Mouse (Mus musculus): Measurements from ENCODE around the gene Bbs7. TPM values are rescaled to one million over a fixed set of nuclear protein-coding genes. Genes with fewer than 3 reads are reported as not detected.
"Not testable (repeated sequence)": the region's sequence is repeated elsewhere in the genome, so short reads cannot be mapped to it uniquely, and the experiment has no call there.

Gene Bbs7
- 15.2 and 16.6 TPM in 2 replicates for polyA plus RNA-seq (2015; fragmentation: Nextera tagmentation; extraction: Ambion mirVana)

DNA sequence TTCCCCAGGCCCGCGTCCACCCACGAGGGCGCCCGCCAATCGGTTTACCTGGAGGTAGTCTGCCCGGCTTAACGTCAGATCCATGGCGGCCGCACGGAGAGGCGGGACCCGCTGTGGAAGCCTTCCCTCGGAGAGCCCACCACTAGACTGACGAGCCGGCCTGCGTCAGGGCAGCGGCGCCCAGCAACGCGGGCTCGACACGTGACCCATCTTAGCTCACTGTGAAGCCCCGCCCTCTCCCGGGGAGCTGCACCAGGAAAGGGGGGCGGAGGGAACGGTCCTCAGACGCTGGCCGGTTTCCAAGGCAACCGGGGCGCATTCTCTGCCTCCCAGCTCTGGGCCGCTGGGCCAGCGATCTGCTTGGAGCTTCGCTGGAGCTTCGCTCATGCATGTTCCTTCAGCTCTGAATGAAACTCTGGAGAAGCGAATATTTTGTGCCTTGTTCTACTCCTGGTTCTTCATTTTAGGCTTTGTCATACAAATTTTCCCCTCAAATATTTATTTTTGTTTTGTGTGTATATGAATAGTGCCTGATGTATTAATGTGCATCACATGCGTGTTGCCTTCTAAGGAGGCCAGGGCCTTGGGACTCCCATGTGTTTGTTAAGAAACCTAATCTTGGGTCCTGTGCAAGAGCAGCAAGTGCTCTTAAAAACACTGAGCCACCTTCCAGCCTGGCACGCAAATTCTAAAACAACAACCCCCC, at the start of gene Bbs7:
Gene Bbs7, minus strand, starts transcription at position 276 of the 706 bp plus-strand sequence.
- 4% methylated on average over 38 of the region's 38 CpGs for WGBS
- no peaks in the 10 kb centered on the region for H3K9me3 ChIP-seq (ENCODE audit: control insufficient read depth, low read length)
- H3K27ac ChIP-seq (ENCODE audit: low read length) = peak within 1 kb of the TSS; percentile 43; the same call in 1 of the 2 replicates
- H3K4me3 ChIP-seq (ENCODE audit: low read length) = peak within 1 kb of the TSS; percentile 81
- peak; percentile 100 for ATAC-seq (ENCODE audit: low read depth)
- no peaks in the 10 kb centered on the region for H3K36me3 ChIP-seq (ENCODE audit: control insufficient read depth, insufficient read depth, low read length)
- peaks cover 6% of the 10 kb centered on the region; the same call in 1 of the 2 replicates for H3K4me1 ChIP-seq (replicated peaks; ENCODE audit: control insufficient read depth, insufficient read depth, low read length)
- H3K27me3 ChIP-seq (ENCODE audit: control insufficient read depth, insufficient read depth, low read depth, low read length) = no peaks in the 10 kb centered on the region
- peak within 1 kb of the TSS; percentile 78 for H3K4me2 ChIP-seq (ENCODE audit: low read depth, low read length)
- H3K9ac ChIP-seq (ENCODE audit: low read length) = peak within 1 kb of the TSS; percentile 83

- H3K9ac ChIP-seq (ENCODE audit: low read length); H3K4me3 ChIP-seq (ENCODE audit: low read length); H3K4me2 ChIP-seq (ENCODE audit: low read depth, low read length); H3K4me1 ChIP-seq (replicated peaks; ENCODE audit: control insufficient read depth, insufficient read depth, low read length); H3K27me3 ChIP-seq (ENCODE audit: control insufficient read depth, insufficient read depth, low read depth, low read length); H3K9me3 ChIP-seq (ENCODE audit: control insufficient read depth, low read length); ATAC-seq (ENCODE audit: low read depth); H3K27ac ChIP-seq (ENCODE audit: low read length); H3K36me3 ChIP-seq (ENCODE audit: control insufficient read depth, insufficient read depth, low read length): not testable (repeated sequence)
These were observed 31.9 kb upstream of the Bbs7 start for GRCm38 (mm10) chr3:36645245-36645559.

- no peak for ATAC-seq (ENCODE audit: low read depth)
- WGBS = 65% methylated on average over 3 of the region's 3 CpGs
These were observed 31.4 kb upstream of the Bbs7 start for GRCm38 (mm10) chr3:36644554-36645244.

DNA sequence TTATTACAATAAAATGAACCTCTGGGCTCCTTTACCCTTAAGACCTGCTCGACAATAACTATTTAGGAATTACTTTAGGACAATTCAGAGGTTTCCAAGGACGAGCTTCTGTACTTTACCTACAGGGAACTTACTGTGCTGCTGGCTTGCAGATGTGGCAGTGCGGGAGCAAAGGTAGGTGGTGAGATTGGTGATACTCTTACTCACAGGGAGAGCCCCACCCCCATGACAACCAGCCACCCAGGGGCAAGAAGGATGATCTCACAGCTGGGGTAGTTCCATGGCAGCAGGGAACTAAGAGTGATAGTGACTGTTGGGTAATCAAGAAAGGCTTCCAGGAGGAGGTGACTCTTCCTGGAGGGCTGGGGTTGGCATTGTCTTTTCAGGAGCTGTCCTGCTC, 30.1 kb upstream of the Bbs7 start:
- Histone ChIP-seq H3K4me1 (replicated peaks; ENCODE audit: control insufficient read depth, insufficient read depth, low read length) (no peaks in the 10 kb centered on the region), H3K4me2 (ENCODE audit: low read depth, low read length) (no peak overlapping the region), H3K36me3 (ENCODE audit: control insufficient read depth, insufficient read depth, low read length) (no peaks in the 10 kb centered on the region), H3K9ac (ENCODE audit: low read length) (no peak overlapping the region), H3K9me3 (ENCODE audit: control insufficient read depth, low read length) (no peaks in the 10 kb centered on the region), H3K4me3 (ENCODE audit: low read length) (no peak overlapping the region), H3K27me3 (ENCODE audit: control insufficient read depth, insufficient read depth, low read depth, low read length) (no peaks in the 10 kb centered on the region), H3K27ac (ENCODE audit: low read length) (no peak overlapping the region)
- ATAC-seq (ENCODE audit: low read depth) = no peak
- WGBS = 75% methylated on average over 3 of the region's 3 CpGs

More at GRCm38 (mm10) chr3:36644554-36645244, 31.4 kb upstream of the Bbs7 start:
- Histone ChIP-seq H3K36me3 (ENCODE audit: control insufficient read depth, insufficient read depth, low read length) (no peaks in the 10 kb centered on the region), H3K4me2 (ENCODE audit: low read depth, low read length) (no peak overlapping the region), H3K27ac (ENCODE audit: low read length) (no peak overlapping the region), H3K9ac (ENCODE audit: low read length) (no peak overlapping the region), H3K4me1 (replicated peaks; ENCODE audit: control insufficient read depth, insufficient read depth, low read length) (no peaks in the 10 kb centered on the region), H3K4me3 (ENCODE audit: low read length) (no peak overlapping the region), H3K9me3 (ENCODE audit: control insufficient read depth, low read length) (no peaks in the 10 kb centered on the region), H3K27me3 (ENCODE audit: control insufficient read depth, insufficient read depth, low read depth, low read length) (no peaks in the 10 kb centered on the region)

- H3K9ac ChIP-seq (ENCODE audit: low read length) = no peak overlapping the region
- WGBS = 66% methylated on average over 13 of the region's 13 CpGs
- no peaks in the 10 kb centered on the region for H3K27me3 ChIP-seq (ENCODE audit: control insufficient read depth, insufficient read depth, low read depth, low read length)
- H3K9me3 ChIP-seq (ENCODE audit: control insufficient read depth, low read length) = no peaks in the 10 kb centered on the region
- H3K27ac ChIP-seq (ENCODE audit: low read length) = no peak overlapping the region
- H3K4me2 ChIP-seq (ENCODE audit: low read depth, low read length) = no peak overlapping the region
- no peak for ATAC-seq (ENCODE audit: low read depth)
- no peaks in the 10 kb centered on the region for H3K4me1 ChIP-seq (replicated peaks; ENCODE audit: control insufficient read depth, insufficient read depth, low read length)
- no peaks in the 10 kb centered on the region for H3K36me3 ChIP-seq (ENCODE audit: control insufficient read depth, insufficient read depth, low read length)
- H3K4me3 ChIP-seq (ENCODE audit: low read length) = no peak overlapping the region
These were observed 29.5 kb upstream of the Bbs7 start for GRCm38 (mm10) chr3:36642736-36643135.

GRCm38 (mm10) chr3:36640787-36641186, 27.5 kb upstream of the Bbs7 start:
- H3K27ac ChIP-seq (ENCODE audit: low read length) = no peak overlapping the region
- WGBS = 52% methylated on average over 2 of the region's 2 CpGs
- no peak overlapping the region for H3K9ac ChIP-seq (ENCODE audit: low read length)
- no peaks in the 10 kb centered on the region for H3K4me1 ChIP-seq (replicated peaks; ENCODE audit: control insufficient read depth, insufficient read depth, low read length)
- H3K4me3 ChIP-seq (ENCODE audit: low read length) = no peak overlapping the region
- no peak overlapping the region for H3K4me2 ChIP-seq (ENCODE audit: low read depth, low read length)
- H3K27me3 ChIP-seq (ENCODE audit: control insufficient read depth, insufficient read depth, low read depth, low read length) = no peaks in the 10 kb centered on the region
- H3K36me3 ChIP-seq (ENCODE audit: control insufficient read depth, insufficient read depth, low read length) = no peaks in the 10 kb centered on the region
- ATAC-seq (ENCODE audit: low read depth) = no peak
- no peaks in the 10 kb centered on the region for H3K9me3 ChIP-seq (ENCODE audit: control insufficient read depth, low read length)

DNA sequence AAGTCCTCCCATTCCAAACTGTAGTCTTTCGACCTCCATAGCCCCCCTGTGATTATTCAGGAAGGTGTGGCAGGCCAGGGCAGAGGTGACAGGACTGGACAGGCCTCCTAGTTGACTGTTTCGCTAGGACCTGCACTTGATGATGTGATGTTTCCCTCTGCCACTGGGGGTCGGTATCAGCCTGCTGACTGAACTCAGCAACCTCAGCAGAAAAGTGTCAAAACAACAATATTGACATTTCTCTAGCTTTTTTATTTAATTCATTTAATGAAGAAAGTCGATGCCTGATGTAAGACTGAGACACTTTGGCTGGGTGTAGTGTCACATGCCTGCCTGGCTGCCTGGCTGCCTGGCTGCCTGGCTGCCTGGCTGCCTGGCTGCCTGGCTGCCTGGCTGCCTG, 22.2 kb upstream of the Bbs7 start:
- no peak overlapping the region for H3K27ac ChIP-seq (ENCODE audit: low read length)
- no peaks in the 10 kb centered on the region for H3K4me1 ChIP-seq (replicated peaks; ENCODE audit: control insufficient read depth, insufficient read depth, low read length)
- no peaks in the 10 kb centered on the region for H3K27me3 ChIP-seq (ENCODE audit: control insufficient read depth, insufficient read depth, low read depth, low read length)
- H3K4me3 ChIP-seq (ENCODE audit: low read length) = no peak overlapping the region
- WGBS = 14% methylated on average over 4 of the region's 4 CpGs
- ATAC-seq (ENCODE audit: low read depth) = no peak
- no peak overlapping the region for H3K9ac ChIP-seq (ENCODE audit: low read length)
- no peaks in the 10 kb centered on the region for H3K36me3 ChIP-seq (ENCODE audit: control insufficient read depth, insufficient read depth, low read length)
- no peak overlapping the region for H3K4me2 ChIP-seq (ENCODE audit: low read depth, low read length)
- no peaks in the 10 kb centered on the region for H3K9me3 ChIP-seq (ENCODE audit: control insufficient read depth, low read length)

- WGBS = 67% methylated on average over 2 of the region's 2 CpGs
These were observed 13.5 kb upstream of the Bbs7 start for GRCm38 (mm10) chr3:36626803-36627202.

GRCm38 (mm10) chr3:36618181-36618580, 4.9 kb upstream of the Bbs7 start:
- Histone ChIP-seq H3K36me3 (ENCODE audit: control insufficient read depth, insufficient read depth, low read length) (no peaks in the 10 kb centered on the region), H3K4me3 (ENCODE audit: low read length) (no peak overlapping the region), H3K9ac (ENCODE audit: low read length) (no peak overlapping the region), H3K27ac (ENCODE audit: low read length) (no peak overlapping the region), H3K27me3 (ENCODE audit: control insufficient read depth, insufficient read depth, low read depth, low read length) (no peaks in the 10 kb centered on the region), H3K9me3 (ENCODE audit: control insufficient read depth, low read length) (no peaks in the 10 kb centered on the region), H3K4me2 (ENCODE audit: low read depth, low read length) (no peak overlapping the region), H3K4me1 (replicated peaks; ENCODE audit: control insufficient read depth, insufficient read depth, low read length) (peaks cover 4% of the 10 kb centered on the region; the same call in 1 of the 2 replicates)
- no peak for ATAC-seq (ENCODE audit: low read depth)
- WGBS = 69% methylated on average over 7 of the region's 7 CpGs

More at GRCm38 (mm10) chr3:36626803-36627202, 13.5 kb upstream of the Bbs7 start:
- no peak for ATAC-seq (ENCODE audit: low read depth)
- H3K9me3 ChIP-seq (ENCODE audit: control insufficient read depth, low read length) = no peaks in the 10 kb centered on the region
- no peak overlapping the region for H3K4me2 ChIP-seq (ENCODE audit: low read depth, low read length)
- H3K27ac ChIP-seq (ENCODE audit: low read length) = no peak overlapping the region
- no peaks in the 10 kb centered on the region for H3K4me1 ChIP-seq (replicated peaks; ENCODE audit: control insufficient read depth, insufficient read depth, low read length)
- no peak overlapping the region for H3K4me3 ChIP-seq (ENCODE audit: low read length)
- H3K36me3 ChIP-seq (ENCODE audit: control insufficient read depth, insufficient read depth, low read length) = no peaks in the 10 kb centered on the region
- no peaks in the 10 kb centered on the region for H3K27me3 ChIP-seq (ENCODE audit: control insufficient read depth, insufficient read depth, low read depth, low read length)
- no peak overlapping the region for H3K9ac ChIP-seq (ENCODE audit: low read length)
